Mouse (Mus musculus) urinary bladder, postnatal 4 days (tissue): ENCODE results near the gene Slc30a10.

Experiments
- DNase-seq, 2 experiments: peaks; one replicate each; pipeline ENCODE4 v3.0.0; 2021 to 2022; ENCODE audit warnings: low spot score in 2 of 2

Gene Slc30a10

DNA sequence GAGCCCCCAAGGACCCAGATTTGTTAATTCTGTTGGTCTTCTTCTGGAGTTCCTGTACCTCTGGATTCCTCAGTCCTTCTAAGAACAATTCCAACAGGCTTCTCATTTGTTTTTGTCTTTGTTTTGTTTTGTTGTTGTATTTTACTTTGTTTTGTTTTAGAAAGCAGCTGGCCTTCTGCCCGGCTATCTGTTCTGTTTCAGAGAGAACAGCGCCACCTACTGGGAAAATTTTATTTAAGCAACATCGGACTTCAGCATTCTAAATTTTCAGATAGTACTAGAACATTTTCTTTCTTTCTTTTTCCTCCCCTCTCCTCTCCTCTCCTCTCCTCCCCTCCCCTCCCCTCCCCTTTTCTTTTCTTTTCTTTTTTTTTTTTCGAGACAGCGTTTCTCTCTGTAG is 62.9 kb downstream of the Slc30a10 start:
- no peak for DNase-seq
